Mouse (Mus musculus): ENCODE measurements around the gene March10. TPM values are rescaled to one million over a fixed set of nuclear protein-coding genes. Genes with fewer than 3 reads are reported as not detected.

March10 gene
- polyA plus RNA-seq, 1 experiment from 2014 or later = 0.23 TPM

DNA sequence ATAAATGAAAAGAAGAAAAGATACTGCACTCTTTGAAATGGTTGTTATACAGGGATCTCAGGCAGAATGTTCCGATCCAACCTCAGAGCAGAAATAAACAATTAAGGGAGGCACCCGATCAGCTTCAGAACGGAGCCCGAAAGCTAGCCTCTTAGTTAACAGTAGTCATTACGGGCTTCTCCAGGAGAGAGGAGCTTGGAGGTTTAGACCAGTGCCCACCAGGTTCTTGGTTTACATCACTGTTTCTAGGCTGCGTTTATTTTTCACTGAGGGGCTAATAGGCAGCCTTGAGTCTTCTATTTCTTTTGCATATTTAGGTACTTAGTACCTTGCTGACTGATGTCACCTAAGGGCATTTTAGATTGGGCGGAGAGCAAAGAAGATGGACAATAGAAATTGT lies 506 bp upstream of the March10 start:
- ATAC-seq (0 out of 2 replicates have a peak, but pooled peaks have one; percentile 31), DNase-seq (ENCODE audit: low spot score) (peak; percentile 22)
- Histone ChIP-seq H3K27ac (ENCODE audit: low read depth, low read length) (peak overlapping the region; percentile 81; the same call in 1 of the 2 replicates), H3K36me3 (ENCODE audit: control insufficient read depth, insufficient read depth, low read length) (no peaks in the 10 kb centered on the region), H3K27me3 (replicated peaks; ENCODE audit: control insufficient read depth, insufficient read depth, low read length) (no peaks in the 10 kb centered on the region), H3K9ac (ENCODE audit: low read length) (peak overlapping the region; percentile 62), H3K4me2 (ENCODE audit: low read length) (peak overlapping the region; percentile 84), H3K4me1 (ENCODE audit: control insufficient read depth, insufficient read depth, low read length) (peaks cover 9% of the 10 kb centered on the region), H3K9me3 (replicated peaks; ENCODE audit: control insufficient read depth, low read length) (no peaks in the 10 kb centered on the region), H3K4me3 (ENCODE audit: low read depth, low read length) (peak overlapping the region; percentile 47)
- 41% methylated on average over 7 of the region's 7 CpGs for WGBS

- no peak for ATAC-seq
- Histone ChIP-seq H3K36me3 (ENCODE audit: control insufficient read depth, insufficient read depth, low read length) (no peaks in the 10 kb centered on the region), H3K4me1 (ENCODE audit: control insufficient read depth, insufficient read depth, low read length) (peaks cover 14% of the 10 kb centered on the region), H3K4me3 (ENCODE audit: low read depth, low read length) (no peak overlapping the region), H3K9me3 (replicated peaks; ENCODE audit: control insufficient read depth, low read length) (no peaks in the 10 kb centered on the region), H3K9ac (ENCODE audit: low read length) (no peak overlapping the region), H3K27me3 (replicated peaks; ENCODE audit: control insufficient read depth, insufficient read depth, low read length) (no peaks in the 10 kb centered on the region), H3K4me2 (ENCODE audit: low read length) (no peak overlapping the region), H3K27ac (ENCODE audit: low read depth, low read length) (no peak overlapping the region)
- WGBS = 94% methylated on average over 5 of the region's 5 CpGs
- DNase-seq (ENCODE audit: low spot score) = no peak
Observed at GRCm38 (mm10) chr11:105455118-105455517, 1.4 kb downstream of the March10 start.

DNA sequence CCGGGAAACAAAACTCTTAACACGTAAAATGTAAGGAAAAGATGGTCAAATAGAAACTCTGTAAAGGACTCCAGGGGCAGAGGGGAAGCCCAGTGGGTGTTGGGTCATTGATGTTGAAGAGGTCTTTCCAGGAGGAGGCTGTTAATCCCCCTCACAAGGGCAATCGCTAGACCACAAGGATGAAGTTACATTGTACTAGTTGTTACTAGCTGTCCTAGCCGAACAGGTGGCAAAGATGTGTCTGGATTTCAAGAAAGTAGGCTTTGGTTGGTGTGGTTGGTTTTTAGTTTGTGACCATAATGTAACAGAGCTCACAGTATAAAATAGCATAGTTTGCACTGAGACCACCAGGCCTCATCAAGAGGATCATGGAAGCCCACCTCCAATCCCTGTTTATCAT lies 3.5 kb downstream of the March10 start:
- WGBS = 84% methylated on average over 4 of the region's 4 CpGs

DNA sequence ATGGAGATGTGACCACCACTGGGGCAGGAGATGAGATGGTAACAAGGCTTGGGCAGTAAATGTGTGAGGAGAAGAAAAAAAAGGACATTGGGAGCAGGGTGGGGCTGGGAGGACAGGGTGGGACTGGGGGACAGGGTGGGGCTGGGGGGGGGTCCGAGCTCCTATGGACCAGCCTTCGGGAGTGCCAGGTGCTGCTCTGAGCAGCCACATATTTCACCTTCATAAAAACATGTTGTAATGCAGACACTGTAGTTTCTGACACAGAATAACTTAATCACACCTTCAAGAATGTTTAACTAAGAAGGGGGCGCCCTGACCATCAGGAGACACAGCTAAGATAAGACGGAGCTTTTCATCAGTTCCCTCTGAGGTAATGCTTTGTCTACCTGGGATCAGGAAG lies 4.0 kb downstream of the March10 start:
- Histone ChIP-seq H3K27ac (ENCODE audit: low read depth, low read length) (no peak overlapping the region), H3K9me3 (replicated peaks; ENCODE audit: control insufficient read depth, low read length) (no peaks in the 10 kb centered on the region), H3K4me1 (ENCODE audit: control insufficient read depth, insufficient read depth, low read length) (peaks cover 12% of the 10 kb centered on the region), H3K27me3 (replicated peaks; ENCODE audit: control insufficient read depth, insufficient read depth, low read length) (no peaks in the 10 kb centered on the region), H3K9ac (ENCODE audit: low read length) (no peak overlapping the region), H3K36me3 (ENCODE audit: control insufficient read depth, insufficient read depth, low read length) (no peaks in the 10 kb centered on the region), H3K4me3 (ENCODE audit: low read depth, low read length) (no peak overlapping the region), H3K4me2 (ENCODE audit: low read length) (no peak overlapping the region)
- DNase-seq (ENCODE audit: low spot score) (no peak), ATAC-seq (no peak)
- WGBS = 83% methylated on average over 4 of the region's 4 CpGs

More for the DNA sequence above, 3.5 kb downstream of the March10 start:
- peaks cover 14% of the 10 kb centered on the region for H3K4me1 ChIP-seq (ENCODE audit: control insufficient read depth, insufficient read depth, low read length)
- no peak for ATAC-seq
- no peak overlapping the region for H3K4me3 ChIP-seq (ENCODE audit: low read depth, low read length)
- H3K27ac ChIP-seq (ENCODE audit: low read depth, low read length) = no peak overlapping the region
- H3K36me3 ChIP-seq (ENCODE audit: control insufficient read depth, insufficient read depth, low read length) = no peaks in the 10 kb centered on the region
- DNase-seq (ENCODE audit: low spot score) = no peak
- H3K9me3 ChIP-seq (replicated peaks; ENCODE audit: control insufficient read depth, low read length) = no peaks in the 10 kb centered on the region
- H3K27me3 ChIP-seq (replicated peaks; ENCODE audit: control insufficient read depth, insufficient read depth, low read length) = no peaks in the 10 kb centered on the region
- H3K4me2 ChIP-seq (ENCODE audit: low read length) = no peak overlapping the region
- H3K9ac ChIP-seq (ENCODE audit: low read length) = no peak overlapping the region

- no peaks in the 10 kb centered on the region for H3K36me3 ChIP-seq (ENCODE audit: control insufficient read depth, insufficient read depth, low read length)
- no peaks in the 10 kb centered on the region for H3K27me3 ChIP-seq (replicated peaks; ENCODE audit: control insufficient read depth, insufficient read depth, low read length)
- no peaks in the 10 kb centered on the region for H3K9me3 ChIP-seq (replicated peaks; ENCODE audit: control insufficient read depth, low read length)
- ATAC-seq (no peak), DNase-seq (ENCODE audit: low spot score) (no peak)
- H3K4me2 ChIP-seq (ENCODE audit: low read length) = no peak overlapping the region
- no peak overlapping the region for H3K27ac ChIP-seq (ENCODE audit: low read depth, low read length)
- no peak overlapping the region for H3K4me3 ChIP-seq (ENCODE audit: low read depth, low read length)
- H3K9ac ChIP-seq (ENCODE audit: low read length) = no peak overlapping the region
- peaks cover 7% of the 10 kb centered on the region for H3K4me1 ChIP-seq (ENCODE audit: control insufficient read depth, insufficient read depth, low read length)
- WGBS = 64% methylated on average over 7 of the region's 7 CpGs
Observed at GRCm38 (mm10) chr11:105451553-105452135, 4.9 kb downstream of the March10 start.

DNA sequence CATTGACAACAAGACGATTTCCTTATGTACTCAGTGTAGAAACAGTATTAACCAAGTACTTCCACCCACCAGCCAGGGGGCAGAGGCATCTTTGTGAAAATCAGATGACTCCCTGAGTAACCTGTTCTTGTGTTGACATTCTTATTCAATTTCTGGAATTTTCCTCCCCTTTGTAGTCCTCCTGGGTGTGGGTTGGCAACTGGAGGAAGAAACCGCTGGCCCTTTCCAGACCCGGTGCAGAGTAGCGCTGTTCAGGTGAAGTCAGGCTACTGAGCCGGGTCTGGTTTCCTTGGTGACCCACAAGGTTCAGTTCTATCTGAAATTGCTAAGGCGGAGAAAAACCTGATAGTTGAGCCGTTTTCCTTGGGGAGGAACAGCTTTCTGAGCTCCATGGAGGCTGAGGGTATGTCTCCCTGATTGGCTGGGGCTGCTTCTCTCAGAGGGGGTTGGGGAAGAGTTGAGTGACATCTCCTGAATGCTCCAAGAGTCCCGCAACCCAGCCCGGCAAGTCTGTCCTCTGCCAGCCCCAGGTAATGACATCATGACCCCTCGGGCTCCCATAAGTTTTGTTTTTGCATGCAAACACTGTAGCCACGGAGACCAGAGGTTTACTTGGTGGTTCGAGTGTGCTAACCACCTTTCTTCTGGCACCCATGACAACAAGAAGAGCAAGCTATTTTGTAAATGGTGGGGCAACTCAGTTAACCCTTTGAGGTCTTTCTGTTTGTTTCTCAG lies 6.8 kb downstream of the March10 start:
- H3K4me3 ChIP-seq (ENCODE audit: low read depth, low read length) = no peak overlapping the region
- no peak for DNase-seq (ENCODE audit: low spot score)
- 78% methylated on average over 12 of the region's 12 CpGs for WGBS
- H3K9me3 ChIP-seq (replicated peaks; ENCODE audit: control insufficient read depth, low read length) = no peaks in the 10 kb centered on the region
- H3K36me3 ChIP-seq (ENCODE audit: control insufficient read depth, insufficient read depth, low read length) = no peaks in the 10 kb centered on the region
- no peak overlapping the region for H3K4me2 ChIP-seq (ENCODE audit: low read length)
- no peak overlapping the region for H3K27ac ChIP-seq (ENCODE audit: low read depth, low read length)
- H3K27me3 ChIP-seq (replicated peaks; ENCODE audit: control insufficient read depth, insufficient read depth, low read length) = no peaks in the 10 kb centered on the region
- ATAC-seq = no peak
- no peak overlapping the region for H3K9ac ChIP-seq (ENCODE audit: low read length)
- H3K4me1 ChIP-seq (ENCODE audit: control insufficient read depth, insufficient read depth, low read length) = peaks cover 7% of the 10 kb centered on the region

DNA sequence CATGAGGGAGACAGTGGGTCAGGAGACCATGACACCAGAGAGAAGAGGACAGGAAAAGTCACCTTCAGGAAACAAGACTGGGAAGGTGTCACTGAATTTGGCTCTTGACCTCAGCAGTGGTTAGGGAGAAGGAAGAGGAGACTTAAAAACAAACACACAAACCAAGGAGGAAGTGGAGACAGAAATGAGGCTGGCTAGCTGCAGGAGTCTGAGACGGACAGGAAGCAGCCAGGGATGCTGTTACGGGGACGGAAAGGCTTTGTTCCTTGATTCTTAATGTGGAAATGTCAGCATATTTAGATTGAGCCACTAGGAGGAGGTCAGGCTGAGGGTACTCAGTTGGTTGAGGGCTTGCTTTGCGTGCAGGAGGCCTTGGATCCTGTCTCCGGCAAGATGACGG lies 8.9 kb downstream of the March10 start:
- WGBS = 86% methylated on average over 6 of the region's 6 CpGs
- peaks cover 7% of the 10 kb centered on the region for H3K4me1 ChIP-seq (ENCODE audit: control insufficient read depth, insufficient read depth, low read length)
- H3K27ac ChIP-seq (ENCODE audit: low read depth, low read length) = no peak overlapping the region
- no peak overlapping the region for H3K9ac ChIP-seq (ENCODE audit: low read length)
- DNase-seq (ENCODE audit: low spot score) (no peak), ATAC-seq (no peak)
- H3K4me2 ChIP-seq (ENCODE audit: low read length) = no peak overlapping the region
- no peaks in the 10 kb centered on the region for H3K27me3 ChIP-seq (replicated peaks; ENCODE audit: control insufficient read depth, insufficient read depth, low read length)
- no peak overlapping the region for H3K4me3 ChIP-seq (ENCODE audit: low read depth, low read length)
- H3K36me3 ChIP-seq (ENCODE audit: control insufficient read depth, insufficient read depth, low read length) = no peaks in the 10 kb centered on the region
- H3K9me3 ChIP-seq (replicated peaks; ENCODE audit: control insufficient read depth, low read length) = no peaks in the 10 kb centered on the region

DNA sequence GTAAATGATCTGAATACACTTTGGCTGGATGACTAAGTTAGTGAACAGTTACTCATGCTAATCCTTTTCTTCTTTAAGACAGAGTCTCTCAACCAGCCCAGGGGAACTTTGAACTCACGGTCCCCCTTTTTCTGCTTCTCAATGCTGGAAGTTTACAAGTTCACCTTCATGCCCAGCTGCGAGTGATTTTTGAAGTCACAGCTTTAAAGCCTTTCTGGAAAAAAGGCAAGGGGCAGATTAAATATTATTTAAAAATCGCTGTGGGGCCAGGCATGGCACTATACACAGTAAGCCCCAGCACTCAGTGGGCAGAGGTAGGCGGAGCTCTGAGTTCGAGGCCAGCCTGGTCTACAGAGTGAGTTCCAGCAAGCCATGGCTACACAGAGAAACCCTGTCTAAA lies 10.3 kb downstream of the March10 start:
- Histone ChIP-seq H3K4me1 (ENCODE audit: control insufficient read depth, insufficient read depth, low read length) (peaks cover 4% of the 10 kb centered on the region), H3K36me3 (ENCODE audit: control insufficient read depth, insufficient read depth, low read length) (no peaks in the 10 kb centered on the region), H3K27me3 (replicated peaks; ENCODE audit: control insufficient read depth, insufficient read depth, low read length) (no peaks in the 10 kb centered on the region), H3K4me3 (ENCODE audit: low read depth, low read length) (no peak overlapping the region), H3K4me2 (ENCODE audit: low read length) (no peak overlapping the region), H3K9me3 (replicated peaks; ENCODE audit: control insufficient read depth, low read length) (no peaks in the 10 kb centered on the region), H3K27ac (ENCODE audit: low read depth, low read length) (no peak overlapping the region), H3K9ac (ENCODE audit: low read length) (no peak overlapping the region)
- DNase-seq (ENCODE audit: low spot score) = no peak
- 85% methylated on average over 5 of the region's 5 CpGs for WGBS
- ATAC-seq = no peak

- Histone ChIP-seq H3K9me3 (replicated peaks; ENCODE audit: control insufficient read depth, low read length) (no peaks in the 10 kb centered on the region), H3K36me3 (ENCODE audit: control insufficient read depth, insufficient read depth, low read length) (no peaks in the 10 kb centered on the region), H3K27ac (ENCODE audit: low read depth, low read length) (0 out of 2 replicates have a peak overlapping the region, but pooled peaks have one; percentile 27), H3K27me3 (replicated peaks; ENCODE audit: control insufficient read depth, insufficient read depth, low read length) (no peaks in the 10 kb centered on the region), H3K9ac (ENCODE audit: low read length) (no peak overlapping the region), H3K4me2 (ENCODE audit: low read length) (no peak overlapping the region), H3K4me3 (ENCODE audit: low read depth, low read length) (no peak overlapping the region), H3K4me1 (ENCODE audit: control insufficient read depth, insufficient read depth, low read length) (peaks cover 3% of the 10 kb centered on the region; the same call in 1 of the 2 replicates)
- DNase-seq (ENCODE audit: low spot score) (peak; percentile 50), ATAC-seq (0 out of 2 replicates have a peak, but pooled peaks have one; percentile 29)
- WGBS = 65% methylated on average over 5 of the region's 5 CpGs
Observed at GRCm38 (mm10) chr11:105445741-105446140, 10.8 kb downstream of the March10 start.

Measured in forebrain, embryonic 14.5 days (tissue).